Mouse (Mus musculus) urinary bladder, postnatal 14 days (tissue): ENCODE results near the gene Vmn1r159.
"Not testable (repeated sequence)": the region's sequence is repeated elsewhere in the genome, so short reads cannot be mapped to it uniquely, and the experiment has no call there.

ENCODE experiments used
- DNase-seq: peaks from one replicate; pipeline ENCODE4 v3.0.0; 2021; ENCODE audit warnings: low spot score

Vmn1r159 gene

DNA sequence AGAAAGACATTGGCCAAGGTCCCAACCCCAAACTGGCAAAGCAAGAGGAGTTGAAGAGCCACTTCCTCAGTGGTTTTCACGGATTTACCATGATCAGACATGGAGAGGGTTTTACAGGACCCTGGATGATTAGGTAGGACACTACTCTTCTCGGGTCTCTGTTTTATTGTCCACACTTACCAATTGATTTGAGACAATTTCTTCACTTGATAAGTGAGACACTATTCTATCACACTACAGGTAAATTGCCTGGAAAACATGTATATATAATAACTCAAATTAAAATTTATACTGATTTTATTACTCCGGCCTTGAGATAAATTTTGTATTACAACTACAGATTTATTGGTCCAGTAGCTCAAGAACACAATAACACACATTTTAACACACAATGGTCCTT, at the start of gene Vmn1r159:
Vmn1r159 (minus strand) TSS at position 101 of the 400 bp plus-strand sequence.
- not testable (repeated sequence) for DNase-seq

DNA sequence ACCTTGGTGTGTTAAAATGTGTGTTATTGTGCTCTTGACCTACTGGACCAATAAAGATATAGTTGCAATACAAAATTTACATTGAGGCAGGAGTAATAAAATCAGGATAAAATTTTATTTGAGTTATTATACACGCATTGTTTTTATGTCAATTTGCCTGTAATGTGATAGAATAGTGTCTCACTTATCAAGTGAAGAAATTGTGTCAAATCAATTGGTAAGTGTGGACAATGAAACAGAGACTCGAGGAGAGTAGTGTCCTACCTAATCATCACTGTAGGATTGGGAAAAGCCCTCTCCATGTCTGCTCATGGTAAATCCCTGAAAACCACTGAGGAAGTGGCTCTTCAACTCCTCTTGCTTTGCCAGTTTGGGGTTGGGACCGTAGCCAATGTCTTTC, 27.5 kb upstream of the Vmn1r159 start, which contains the start of gene Vmn1r160:
Vmn1r160 (plus strand) TSS at position 301 of the 400 bp plus-strand sequence.
- not testable (repeated sequence) for DNase-seq
